Mouse (Mus musculus): Measurements from ENCODE around the gene Hdac7.

Hdac7 gene

DNA sequence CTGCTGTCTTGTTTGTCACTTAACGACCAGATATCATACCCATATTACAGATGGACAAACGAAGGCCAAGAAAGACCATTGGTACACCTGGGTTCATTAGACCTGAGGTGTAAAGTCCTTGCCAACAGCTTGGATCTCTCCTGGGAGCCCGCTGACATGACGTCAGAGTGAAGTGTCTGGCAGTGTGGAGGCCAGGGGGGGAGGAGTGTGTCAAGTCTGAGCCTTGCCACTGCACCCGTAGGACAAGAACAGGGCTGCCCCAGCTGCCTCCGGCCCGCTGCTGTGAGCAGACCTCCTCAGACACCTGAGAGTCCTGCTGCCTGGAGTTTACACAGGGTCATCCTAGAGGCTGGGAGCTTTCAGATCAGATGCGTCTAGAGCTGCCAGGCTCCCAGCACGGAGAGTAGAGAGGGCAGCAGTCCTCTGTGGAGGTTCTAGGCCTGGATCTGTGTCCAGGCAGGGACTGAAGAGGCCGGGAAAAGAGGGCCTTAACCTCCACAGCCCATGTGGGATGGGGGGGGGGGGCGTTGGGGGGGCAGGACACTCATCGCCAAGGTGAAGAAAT lies 100.3 kb downstream of the Hdac7 start:
- DNase-seq (ENCODE audit: low spot score in 2 of 2) = no peak

DNA sequence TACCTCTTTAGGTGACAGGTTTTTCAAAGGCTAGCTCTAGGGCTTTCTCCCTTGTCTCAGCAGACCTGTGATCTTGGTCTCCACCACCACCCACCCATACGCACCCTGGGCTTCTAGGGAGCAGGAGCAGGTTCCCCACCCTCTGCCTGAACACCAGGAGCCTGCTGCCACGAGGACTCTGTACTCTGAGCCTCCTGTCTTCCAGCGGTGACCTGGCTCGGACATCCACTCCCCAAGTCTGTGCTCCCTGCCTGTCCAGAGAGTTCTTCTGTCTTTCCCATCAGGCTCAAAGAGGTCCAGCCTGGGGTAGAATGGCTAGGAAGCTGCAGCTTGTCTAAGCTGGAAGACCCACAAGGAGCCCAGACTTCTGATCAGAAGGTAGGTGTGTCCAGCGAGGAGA lies 101.1 kb downstream of the Hdac7 start:
- no peak for DNase-seq (ENCODE audit: low spot score in 2 of 2)
